Mouse (Mus musculus) bone marrow macrophage, adult 2 months (primary cell): ENCODE data around the gene Cse1l.

ENCODE experiments used
- CTCF ChIP-seq: IDR thresholded peaks from 2 replicates; pipeline ENCODE4 v1.5.1; 2012; ENCODE audit warnings: low read depth, mild to moderate bottlenecking, low read length, moderate library complexity
- POLR2A ChIP-seq: IDR thresholded peaks from 2 replicates; pipeline ENCODE4 v1.6.1; 2012; ENCODE audit warnings: mild to moderate bottlenecking, low read depth, low read length, borderline replicate concordance

DNA sequence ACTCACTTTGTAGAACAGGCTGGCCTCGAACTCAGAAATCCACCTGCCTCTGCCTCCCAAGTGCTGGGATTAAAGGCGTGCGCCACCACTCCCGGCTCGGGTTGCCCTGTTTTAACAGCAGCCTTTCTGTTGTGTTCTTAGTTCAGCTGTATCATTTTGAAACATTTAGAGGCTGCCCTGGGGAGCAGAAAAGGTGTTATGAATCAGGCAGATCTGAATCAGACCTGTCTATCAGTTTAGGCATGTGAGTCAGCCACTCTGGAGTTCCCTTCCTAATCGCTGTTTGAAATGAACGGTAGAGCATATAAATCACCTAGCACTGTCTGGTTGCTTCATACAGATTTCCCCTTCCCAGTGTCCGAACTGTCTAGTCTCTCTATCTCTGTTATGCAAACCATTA, 4.7 kb downstream of the Cse1l start:
- TF ChIP-seq POLR2A: no peak
- no peak for TF ChIP-seq CTCF
